Mouse (Mus musculus) gastrocnemius, adult 2 months (tissue): Measurements from ENCODE around the gene Zfp598. TPM values are rescaled to one million over a fixed set of nuclear protein-coding genes. Genes with fewer than 3 reads are reported as not detected.
"Not testable (repeated sequence)": the region's sequence is repeated elsewhere in the genome, so short reads cannot be mapped to it uniquely, and the experiment has no call there.

ENCODE experiments used
- DNase-seq: peaks from one replicate; pipeline ENCODE4 v3.0.0; 2022
- H3K27ac ChIP-seq: fragments of 200-600 bp; 2 replicates; pipeline ENCODE4 v1.8.1; 2022; ENCODE audit warnings: mild to moderate bottlenecking
- H3K4me3 ChIP-seq: fragments of 200-600 bp; 2 replicates; pipeline ENCODE4 v1.8.1; 2022; ENCODE audit warnings: mild to moderate bottlenecking, moderate library complexity
- CTCF ChIP-seq: fragments of 200-600 bp; IDR thresholded peaks from 2 replicates; pipeline ENCODE4 v1.8.1; 2022; ENCODE audit warnings: antibody characterized with exemption, mild to moderate bottlenecking, moderate library complexity
- intact Hi-C: fragments of 180-260 bp; cut with DNase I; formaldehyde crosslinking; loops from one replicate; pipeline ENCODE4 v1.15.1; 2025
- total RNA-seq, 2 experiments: library from RNA; stranded (reverse); gene quantifications; 2 replicates each; pipeline ENCODE4 v1.2.3; 2021

The Zfp598 gene
- total RNA-seq, 2 experiments from 2014 or later: 22.1 to 24.5 TPM

GRCm38 (mm10) chr17:24719494-24720222 lies 50.2 kb downstream of the Zfp598 start:
- Histone ChIP-seq H3K4me3 (peak overlapping the region; percentile 98), H3K27ac (peak overlapping the region; percentile 98)
- DNase-seq: peak; percentile 99
- no peak for TF ChIP-seq CTCF
- intact Hi-C loops: loop anchor here (1.0 kb wide), 1 partner anchor 12 kb away; the partner anchor contains the start of gene Tbl3

- DNase-seq, intact Hi-C loops: not testable (repeated sequence)
- Histone ChIP-seq H3K4me3 (peak overlapping the region; percentile 98), H3K27ac (peak overlapping the region; percentile 98)
These were observed 51.1 kb downstream of the Zfp598 start for GRCm38 (mm10) chr17:24720616-24721015.

- Histone ChIP-seq H3K4me3 (peak overlapping the region; percentile 98), H3K27ac (peak overlapping the region; percentile 51; the same call in 1 of the 2 replicates)
- DNase-seq, intact Hi-C loops: not testable (repeated sequence)
These were observed 52.0 kb downstream of the Zfp598 start for GRCm38 (mm10) chr17:24721383-24721955.

- TF ChIP-seq CTCF: no peak
- DNase-seq: no peak
- intact Hi-C loops: no loop called here
- peak overlapping the region; percentile 51 for H3K27ac ChIP-seq
- H3K4me3 ChIP-seq: peak overlapping the region; percentile 98
These were observed 52.9 kb downstream of the Zfp598 start for GRCm38 (mm10) chr17:24722220-24722924.

GRCm38 (mm10) chr17:24723122-24723880 lies 53.8 kb downstream of the Zfp598 start:
- H3K4me3 ChIP-seq: peak overlapping the region; percentile 98
- no peak for DNase-seq
- no peak for TF ChIP-seq CTCF
- intact Hi-C loops: no loop called here
- H3K27ac ChIP-seq: peak overlapping the region; percentile 97

- Histone ChIP-seq H3K4me3 (peak overlapping the region; percentile 98), H3K27ac (peak overlapping the region; percentile 97)
- intact Hi-C loops: no loop called here
- DNase-seq: no peak
- TF ChIP-seq CTCF: no peak
These were observed 54.3 kb downstream of the Zfp598 start for GRCm38 (mm10) chr17:24723881-24724180.

GRCm38 (mm10) chr17:24724184-24724583 lies 54.7 kb downstream of the Zfp598 start, which contains the start of gene Ndufb10:
Gene Ndufb10 (minus strand): TSS chr17:24724478.
- Histone ChIP-seq H3K27ac (peak within 1 kb of the TSS; percentile 97), H3K4me3 (peak within 1 kb of the TSS; percentile 98)
- peak; percentile 98 for DNase-seq
- peak; percentile 95 for TF ChIP-seq CTCF
- intact Hi-C loops: no loop called here

- DNase-seq: no peak
- intact Hi-C loops: no loop called here
- no peak overlapping the region for H3K4me3 ChIP-seq
- peak; percentile 35; the same call in 1 of the 2 replicates for TF ChIP-seq CTCF
- H3K27ac ChIP-seq: peak overlapping the region; percentile 98
These were observed 56.3 kb downstream of the Zfp598 start for GRCm38 (mm10) chr17:24725637-24726390.

- Histone ChIP-seq H3K27ac (peak within 1 kb of the TSS; percentile 98), H3K4me3 (peak within 1 kb of the TSS; percentile 78)
- intact Hi-C loops: no loop called here
- DNase-seq: peak; percentile 90
- no peak for TF ChIP-seq CTCF
These were observed 58.1 kb downstream of the Zfp598 start, which contains the start of gene Rpl3l for GRCm38 (mm10) chr17:24727618-24728017. Gene Rpl3l (plus strand): TSS chr17:24727820.

GRCm38 (mm10) chr17:24728184-24728583 lies 58.7 kb downstream of the Zfp598 start:
- Histone ChIP-seq H3K4me3 (peak overlapping the region; percentile 78), H3K27ac (peak overlapping the region; percentile 98)
- DNase-seq: peak; percentile 72
- intact Hi-C loops: no loop called here
- no peak for TF ChIP-seq CTCF

- intact Hi-C loops: no loop called here
- DNase-seq: peak; percentile 81
- Histone ChIP-seq H3K27ac (peak overlapping the region; percentile 98), H3K4me3 (peak overlapping the region; percentile 78)
- TF ChIP-seq CTCF: no peak
These were observed 59.6 kb downstream of the Zfp598 start for GRCm38 (mm10) chr17:24729067-24729466.

- intact Hi-C loops: no loop called here
These were observed 61.3 kb downstream of the Zfp598 start for GRCm38 (mm10) chr17:24730787-24731186.

More at GRCm38 (mm10) chr17:24730787-24731186, 61.3 kb downstream of the Zfp598 start:
- no peak for TF ChIP-seq CTCF
- peak overlapping the region; percentile 98 for H3K27ac ChIP-seq
- peak overlapping the region; percentile 78 for H3K4me3 ChIP-seq
- no peak for DNase-seq

Other genes starting within 250 kb of the Zfp598 start
- 100 to 1,000 TPM; 112 to 209 TPM for gene Eci1, start 243.0 kb upstream of the Zfp598 start, total RNA-seq
- 1 to 10 TPM; 1.4 to 2.2 TPM for gene Dnase1l2, start 226.6 kb upstream of the Zfp598 start, total RNA-seq
- gene E4f1, start 199.4 kb upstream of the Zfp598 start, total RNA-seq: 10 to 100 TPM; 11.4 to 16.5 TPM
- gene Pgp, start 199.3 kb upstream of the Zfp598 start, total RNA-seq: 10 to 100 TPM; 50.8 to 56.3 TPM
- not detected for gene Bricd5, start 195.8 kb upstream of the Zfp598 start, total RNA-seq
- gene Mlst8, start 190.6 kb upstream of the Zfp598 start, total RNA-seq: 10 to 100 TPM; 12.1 to 14.8 TPM
- gene Caskin1, start 181.1 kb upstream of the Zfp598 start, total RNA-seq: under 1 TPM in 1 of 2 experiments, not detected in 1; 0.08 TPM
- gene Traf7, start 141.7 kb upstream of the Zfp598 start, total RNA-seq: 10 to 100 TPM; 27.3 to 35.2 TPM
- gene Rab26, start 135.5 kb upstream of the Zfp598 start, total RNA-seq: not detected
- 10 to 100 TPM; 18.3 to 25.0 TPM for gene Pkd1, start 119.9 kb upstream of the Zfp598 start, total RNA-seq
- 10 to 100 TPM; 84.9 to 90.4 TPM for gene Tsc2, start 37.1 kb upstream of the Zfp598 start, total RNA-seq
- 1 to 10 TPM; 2.6 to 3.4 TPM for gene Nthl1, start 37.0 kb upstream of the Zfp598 start, total RNA-seq
- 10 to 100 TPM; 27.8 to 52.9 TPM for gene Slc9a3r2, start 19.4 kb upstream of the Zfp598 start, total RNA-seq
- not detected for gene Npw, start 11.2 kb upstream of the Zfp598 start, total RNA-seq
- not detected for gene Syngr3, start 20.3 kb downstream of the Zfp598 start, total RNA-seq
- 10 to 100 TPM; 32.8 to 37.5 TPM for gene Gfer, start 26.5 kb downstream of the Zfp598 start, total RNA-seq
- under 1 TPM; 0.56 to 0.74 TPM for gene Noxo1, start 26.5 kb downstream of the Zfp598 start, total RNA-seq
- 10 to 100 TPM; 15.5 to 16.7 TPM for gene Tbl3, start 38.0 kb downstream of the Zfp598 start, total RNA-seq
- gene Rnf151, start 48.4 kb downstream of the Zfp598 start, total RNA-seq: not detected
- gene Rps2, start 48.4 kb downstream of the Zfp598 start, total RNA-seq: 100 to 1,000 TPM; 508 to 641 TPM
- 100 to 1,000 TPM; 367 to 608 TPM for gene Ndufb10, start 54.8 kb downstream of the Zfp598 start, total RNA-seq
- gene Rpl3l, start 58.1 kb downstream of the Zfp598 start, total RNA-seq: 100 to 1,000 TPM; 753 to 889 TPM
- 100 to 1,000 TPM; 165 to 220 TPM for gene Msrb1, start 67.0 kb downstream of the Zfp598 start, total RNA-seq
- gene Hs3st6, start 83.3 kb downstream of the Zfp598 start, total RNA-seq: not detected
- not detected for gene Meiob, start 134.6 kb downstream of the Zfp598 start, total RNA-seq
- 10 to 100 TPM; 75.8 to 90.9 TPM for gene Hagh, start 170.5 kb downstream of the Zfp598 start, total RNA-seq
- 10 to 100 TPM; 34.6 to 50.6 TPM for gene Fahd1, start 180.7 kb downstream of the Zfp598 start, total RNA-seq
- 1 to 10 TPM; 3.4 to 4.0 TPM for gene Igfals, start 196.3 kb downstream of the Zfp598 start, total RNA-seq
- 10 to 100 TPM; 10.5 to 11.3 TPM for gene Nubp2, start 216.7 kb downstream of the Zfp598 start, total RNA-seq
- 10 to 100 TPM; 30.4 to 37.7 TPM for gene Spsb3, start 217.0 kb downstream of the Zfp598 start, total RNA-seq
- gene Eme2, start 225.4 kb downstream of the Zfp598 start, total RNA-seq: 10 to 100 TPM in 1 of 2 experiments, 1 to 10 TPM in 1; 9.3 to 10.9 TPM
- 10 to 100 TPM; 75.8 to 95.7 TPM for gene Mrps34, start 225.4 kb downstream of the Zfp598 start, total RNA-seq
- gene Nme3, start 226.8 kb downstream of the Zfp598 start, total RNA-seq: 10 to 100 TPM; 10.2 to 13.1 TPM